Mouse (Mus musculus) megakaryocyte, embryonic 14.5 days (primary cell): ENCODE data around the gene Nell2.

ENCODE experiments used
- FLI1 ChIP-seq: IDR thresholded peaks from 2 replicates; pipeline ENCODE4 v1.6.1; 2012; ENCODE audit warnings: low read length, inconsistent platforms, mixed read lengths
- GATA1 ChIP-seq: IDR thresholded peaks from 3 replicates; pipeline ENCODE4 v1.6.1; 2012; ENCODE audit warnings: mixed read lengths, low read length, inconsistent platforms, borderline replicate concordance

DNA sequence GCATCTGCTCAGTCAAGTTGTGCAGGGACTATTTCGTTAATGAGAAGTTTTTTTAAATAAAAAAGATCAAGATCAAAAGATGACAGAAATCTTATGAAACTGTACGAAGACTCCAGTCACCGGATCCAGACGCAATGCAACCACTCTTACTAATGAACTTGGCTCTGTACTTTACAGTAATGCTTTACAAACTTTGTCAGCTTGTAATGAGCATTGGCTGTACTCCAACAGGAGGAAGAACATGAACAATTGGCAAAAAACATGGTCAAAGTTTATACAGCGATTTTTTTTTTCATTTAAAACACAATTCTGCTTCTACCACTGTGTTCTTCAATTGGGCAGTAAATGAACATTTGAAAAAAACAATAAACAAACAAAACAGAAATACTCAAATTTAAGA lies 21.7 kb upstream of the Nell2 start:
- TF ChIP-seq GATA1 (no peak), FLI1 (no peak)
